Mouse (Mus musculus) adrenal gland, adult (tissue): ENCODE measurements at regions not wholly inside any gene's neighbourhood (a gene's known extent, or its start where the extent isn't known, plus 50 kb on each side); places are given as distances from the start of the nearest gene placed in this dataset.

Experiments
- DNase-seq, 2 experiments: peaks; one replicate each; pipeline ENCODE4 v3.0.0; 2022 to 2023; ENCODE audit warnings: low spot score in 1 of 2; ENCODE audit not compliant: inconsistent age in 2 of 2

- DNase-seq: peak; percentile 32 to 80
Observed at GRCm38 (mm10) chr5:133142401-133143115, 599.4 kb upstream of the Auts2 start.

GRCm38 (mm10) chr5:133131042-133131441 is 587.9 kb upstream of the Auts2 start:
- DNase-seq: no peak

- DNase-seq: no peak
Observed at GRCm38 (mm10) chr5:133130316-133130715, 587.2 kb upstream of the Auts2 start.

- no peak for DNase-seq
Observed at GRCm38 (mm10) chr5:133124223-133124622, 581.1 kb upstream of the Auts2 start.

GRCm38 (mm10) chr5:133113946-133114345 is 570.8 kb upstream of the Auts2 start:
- DNase-seq: no peak

GRCm38 (mm10) chr5:133113183-133113582 is 570.0 kb upstream of the Auts2 start:
- no peak for DNase-seq

GRCm38 (mm10) chr5:133106691-133107354 is 563.7 kb upstream of the Auts2 start:
- peak; percentile 6 to 48 for DNase-seq

- no peak for DNase-seq
Observed at GRCm38 (mm10) chr5:133096340-133096739, 553.2 kb upstream of the Auts2 start.

GRCm38 (mm10) chr5:133084859-133085258 is 541.7 kb upstream of the Auts2 start:
- no peak for DNase-seq

GRCm38 (mm10) chr5:133080751-133081150 is 537.6 kb upstream of the Auts2 start:
- DNase-seq: no peak

- DNase-seq: no peak
Observed at GRCm38 (mm10) chr5:133078916-133079315, 535.8 kb upstream of the Auts2 start.

- DNase-seq: no peak
Observed at GRCm38 (mm10) chr5:133078390-133078789, 535.2 kb upstream of the Auts2 start.

GRCm38 (mm10) chr5:133073317-133073716 is 530.2 kb upstream of the Auts2 start:
- no peak for DNase-seq

- no peak for DNase-seq
Observed at GRCm38 (mm10) chr5:133070141-133070540, 527.0 kb upstream of the Auts2 start.

GRCm38 (mm10) chr5:133062481-133062880 is 519.3 kb upstream of the Auts2 start:
- DNase-seq: no peak

- no peak for DNase-seq
Observed at GRCm38 (mm10) chr5:133047456-133047855, 504.3 kb upstream of the Auts2 start.

GRCm38 (mm10) chr5:133045637-133046036 is 502.5 kb upstream of the Auts2 start:
- no peak for DNase-seq

GRCm38 (mm10) chr5:133027590-133027989 is 484.4 kb upstream of the Auts2 start:
- no peak for DNase-seq

- DNase-seq: peak in 1 of 2 experiments; percentile 71
Observed at GRCm38 (mm10) chr5:133025121-133025520, 482.0 kb upstream of the Auts2 start.

GRCm38 (mm10) chr5:133020821-133021220 is 477.7 kb upstream of the Auts2 start:
- DNase-seq: no peak

GRCm38 (mm10) chr5:133020116-133020515 is 477.0 kb upstream of the Auts2 start:
- DNase-seq: no peak
